Mouse (Mus musculus) ES-E14 (cell line): Measurements from ENCODE around the gene Gm43302.

Experiments
- CHD2 ChIP-seq: IDR thresholded peaks from 2 replicates; pipeline ENCODE4 v1.6.1; 2014; ENCODE audit warnings: mild to moderate bottlenecking, low read depth, low read length, inconsistent platforms
- HCFC1 ChIP-seq: IDR thresholded peaks from 2 replicates; pipeline ENCODE4 v1.6.1; 2012; ENCODE audit warnings: low read length, inconsistent platforms, borderline replicate concordance; ENCODE audit not compliant: insufficient read depth
- ZC3H11A ChIP-seq: IDR thresholded peaks from 2 replicates; pipeline ENCODE4 v1.6.1; 2012; ENCODE audit warnings: low read depth, mild to moderate bottlenecking, inconsistent platforms, low read length, borderline replicate concordance

GRCm38 (mm10) chr5:105292492-105292891 is 1.0 kb downstream of the Gm43302 start:
- TF ChIP-seq HCFC1 (no peak), ZC3H11A (no peak), CHD2 (no peak)
